Mouse (Mus musculus): ENCODE data around the gene Zdhhc11. TPM values are rescaled to one million over a fixed set of nuclear protein-coding genes. Genes with fewer than 3 reads are reported as not detected.

Gene Zdhhc11
- polyA plus RNA-seq, 2 experiments, result not detected

- Histone ChIP-seq H3K4me2 (ENCODE audit: low read depth) (no peak overlapping the region; the same call in 1 of the 2 replicates), H3K27me3 (ENCODE audit: control insufficient read depth, insufficient read depth, low read length) (no peaks in the 10 kb centered on the region), H3K27ac (no peak overlapping the region), H3K4me1 (replicated peaks; ENCODE audit: control insufficient read depth in 2 of 2, insufficient read depth in 2 of 2, low read length in 1 of 2) (peaks cover 9 to 13% of the 10 kb centered on the region in 2 experiments), H3K4me3 (ENCODE audit: insufficient read depth in 1 of 2, low read depth in 2 of 2, low read length in 2 of 2) (no peak overlapping the region), H3K9ac (replicated peaks) (no peak overlapping the region), H3K9me3 (ENCODE audit: control insufficient read depth, low read length) (no peaks in the 10 kb centered on the region), H3K36me3 (replicated peaks; ENCODE audit: control insufficient read depth, insufficient read depth, low read depth) (peaks cover 29% of the 10 kb centered on the region)
- TF ChIP-seq EP300 (IDR thresholded peaks at IDR 0.05; ENCODE audit: low read depth) (no peak), CTCF (IDR thresholded peaks at IDR 0.05; ENCODE audit: low read depth) (no peak)
- DNase-seq (ENCODE audit: low read depth in 3 of 3, low spot score in 3 of 3), result no peak
- ATAC-seq (ENCODE audit: insufficient read depth), result no peak
- WGBS (ENCODE audit: insufficient replicate concordance), result 87% methylated on average over 5 of the region's 5 CpGs
These were observed 24.6 kb upstream of the Zdhhc11 start for GRCm38 (mm10) chr13:73939101-73939500.

GRCm38 (mm10) chr13:73944606-73945005, 19.0 kb upstream of the Zdhhc11 start:
- Histone ChIP-seq H3K4me1 (replicated peaks; ENCODE audit: control insufficient read depth in 2 of 2, insufficient read depth in 2 of 2, low read length in 1 of 2) (no peaks in the 10 kb centered on the region), H3K9ac (replicated peaks) (no peak overlapping the region), H3K36me3 (replicated peaks; ENCODE audit: control insufficient read depth, insufficient read depth, low read depth) (peaks cover 26% of the 10 kb centered on the region), H3K27ac (no peak overlapping the region), H3K4me3 (ENCODE audit: insufficient read depth in 1 of 2, low read depth in 2 of 2, low read length in 2 of 2) (no peak overlapping the region), H3K27me3 (ENCODE audit: control insufficient read depth, insufficient read depth, low read length) (no peaks in the 10 kb centered on the region), H3K4me2 (ENCODE audit: low read depth) (no peak overlapping the region), H3K9me3 (ENCODE audit: control insufficient read depth, low read length) (no peaks in the 10 kb centered on the region)
- TF ChIP-seq EP300 (IDR thresholded peaks at IDR 0.05; ENCODE audit: low read depth), result no peak
- DNase-seq (ENCODE audit: low read depth in 3 of 3, low spot score in 3 of 3) (no peak), ATAC-seq (ENCODE audit: insufficient read depth) (no peak)
- WGBS (ENCODE audit: insufficient replicate concordance), result 82% methylated on average over 9 of the region's 9 CpGs

- no peak overlapping the region for H3K4me3 ChIP-seq (ENCODE audit: insufficient read depth in 1 of 2, low read depth in 2 of 2, low read length in 2 of 2)
- DNase-seq (ENCODE audit: low read depth in 3 of 3, low spot score in 3 of 3), result no peak
- no peaks in the 10 kb centered on the region for H3K4me1 ChIP-seq (replicated peaks; ENCODE audit: control insufficient read depth in 2 of 2, insufficient read depth in 2 of 2, low read length in 1 of 2)
- no peak overlapping the region for H3K27ac ChIP-seq
- no peaks in the 10 kb centered on the region for H3K27me3 ChIP-seq (ENCODE audit: control insufficient read depth, insufficient read depth, low read length)
- H3K36me3 ChIP-seq (replicated peaks; ENCODE audit: control insufficient read depth, insufficient read depth, low read depth), result peaks cover 14% of the 10 kb centered on the region
- 78% methylated on average over 1 of the region's 1 CpGs for WGBS (ENCODE audit: insufficient replicate concordance)
- ATAC-seq (ENCODE audit: insufficient read depth), result no peak
- H3K4me2 ChIP-seq (ENCODE audit: low read depth), result no peak overlapping the region
- H3K9ac ChIP-seq (replicated peaks), result no peak overlapping the region
- TF ChIP-seq CTCF (IDR thresholded peaks at IDR 0.05; ENCODE audit: low read depth) (no peak), EP300 (IDR thresholded peaks at IDR 0.05; ENCODE audit: low read depth) (no peak)
- H3K9me3 ChIP-seq (ENCODE audit: control insufficient read depth, low read length), result no peaks in the 10 kb centered on the region
These were observed 10.0 kb upstream of the Zdhhc11 start for GRCm38 (mm10) chr13:73953551-73954130.

- H3K4me1 ChIP-seq (replicated peaks; ENCODE audit: control insufficient read depth in 2 of 2, insufficient read depth in 2 of 2, low read length in 1 of 2), result no peaks in the 10 kb centered on the region
- no peak overlapping the region for H3K27ac ChIP-seq
- H3K9me3 ChIP-seq (ENCODE audit: control insufficient read depth, low read length), result no peaks in the 10 kb centered on the region
- WGBS (ENCODE audit: insufficient replicate concordance), result 64% methylated on average over 6 of the region's 6 CpGs
- no peak for TF ChIP-seq CTCF (IDR thresholded peaks at IDR 0.05; ENCODE audit: low read depth)
- TF ChIP-seq EP300 (IDR thresholded peaks at IDR 0.05; ENCODE audit: low read depth), result no peak
- no peak for ATAC-seq (ENCODE audit: insufficient read depth)
- no peak overlapping the region for H3K4me2 ChIP-seq (ENCODE audit: low read depth)
- H3K4me3 ChIP-seq (ENCODE audit: insufficient read depth in 1 of 2, low read depth in 2 of 2, low read length in 2 of 2), result no peak overlapping the region
- no peak overlapping the region for H3K9ac ChIP-seq (replicated peaks)
- H3K36me3 ChIP-seq (replicated peaks; ENCODE audit: control insufficient read depth, insufficient read depth, low read depth), result peaks cover 14% of the 10 kb centered on the region
- DNase-seq (ENCODE audit: low read depth in 3 of 3, low spot score in 3 of 3), result no peak
- H3K27me3 ChIP-seq (ENCODE audit: control insufficient read depth, insufficient read depth, low read length), result no peaks in the 10 kb centered on the region
These were observed 9.0 kb upstream of the Zdhhc11 start for GRCm38 (mm10) chr13:73954666-73955065.

DNA sequence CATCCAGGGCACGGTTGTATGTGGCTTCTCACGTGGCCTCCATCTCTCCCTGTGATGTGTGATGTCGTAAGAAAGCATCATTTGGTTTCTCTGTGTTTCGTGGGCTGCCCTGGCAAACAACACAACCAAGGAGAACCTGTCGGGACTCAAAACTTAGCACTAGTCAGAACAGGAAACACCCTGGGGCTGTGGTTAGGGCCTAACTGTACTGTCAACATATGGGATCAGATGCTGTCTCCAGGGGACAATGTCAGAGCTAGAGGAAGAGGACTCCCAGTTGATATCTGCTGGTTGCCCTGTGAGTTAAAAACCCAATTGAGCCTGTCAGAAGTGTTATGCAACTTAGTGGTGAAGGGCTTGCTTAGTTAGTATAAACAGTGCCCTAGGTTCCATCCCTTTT, 8.1 kb upstream of the Zdhhc11 start:
- DNase-seq (ENCODE audit: low read depth in 3 of 3, low spot score in 3 of 3), result no peak
- no peak for ATAC-seq (ENCODE audit: insufficient read depth)
- Histone ChIP-seq H3K4me3 (ENCODE audit: insufficient read depth in 1 of 2, low read depth in 2 of 2, low read length in 2 of 2) (no peak overlapping the region), H3K27ac (no peak overlapping the region), H3K4me2 (ENCODE audit: low read depth) (no peak overlapping the region), H3K4me1 (replicated peaks; ENCODE audit: control insufficient read depth in 2 of 2, insufficient read depth in 2 of 2, low read length in 1 of 2) (no peaks in the 10 kb centered on the region), H3K9me3 (ENCODE audit: control insufficient read depth, low read length) (no peaks in the 10 kb centered on the region), H3K27me3 (ENCODE audit: control insufficient read depth, insufficient read depth, low read length) (no peaks in the 10 kb centered on the region), H3K36me3 (replicated peaks; ENCODE audit: control insufficient read depth, insufficient read depth, low read depth) (peaks cover 17% of the 10 kb centered on the region), H3K9ac (replicated peaks) (no peak overlapping the region)
- TF ChIP-seq EP300 (IDR thresholded peaks at IDR 0.05; ENCODE audit: low read depth) (no peak), CTCF (IDR thresholded peaks at IDR 0.05; ENCODE audit: low read depth) (no peak)
- WGBS (ENCODE audit: insufficient replicate concordance), result 46% methylated on average over 5 of the region's 5 CpGs
